Mouse (Mus musculus) small intestine, adult 2 months (tissue): ENCODE measurements around the gene Gpr107. TPM values are rescaled to one million over a fixed set of nuclear protein-coding genes. Genes with fewer than 3 reads are reported as not detected.
A peak's percentile ranks its signal among the peaks of the same experiment; 100 is the strongest.

Source experiments
- H3K27ac ChIP-seq: fragments of 200-500 bp; 2 replicates; pipeline ENCODE4 v1.5.1; 2012; ENCODE audit warnings: low read depth, low read length, control low read depth, inconsistent platforms; ENCODE audit not compliant: insufficient read depth
- H3K27me3 ChIP-seq: fragments of 200-500 bp; 2 replicates; pipeline ENCODE4 v1.6.1; 2012; ENCODE audit warnings: mild to moderate bottlenecking, moderate library complexity, low read length, inconsistent platforms; ENCODE audit not compliant: control insufficient read depth, insufficient read depth
- H3K36me3 ChIP-seq: fragments of 200-500 bp; 2 replicates; pipeline ENCODE4 v1.6.1; 2012; ENCODE audit warnings: mild to moderate bottlenecking, low read length, control low read depth, inconsistent platforms; ENCODE audit not compliant: control insufficient read depth, insufficient read depth
- H3K4me1 ChIP-seq: fragments of 200-500 bp; 2 replicates; pipeline ENCODE4 v1.6.1; 2012; ENCODE audit warnings: low read length, inconsistent platforms, mixed read lengths; ENCODE audit not compliant: control insufficient read depth, insufficient read depth, insufficient read length
- H3K4me3 ChIP-seq: fragments of 200-500 bp; 2 replicates; pipeline ENCODE4 v1.5.1; 2012; ENCODE audit warnings: low read depth, mild to moderate bottlenecking, control low read depth, inconsistent platforms, low read length, moderate library complexity
- CTCF ChIP-seq: fragments of 200-500 bp; IDR thresholded peaks from 2 replicates; pipeline ENCODE4 v1.5.1; 2012; ENCODE audit warnings: low read depth, mild to moderate bottlenecking, control low read depth, inconsistent platforms, low read length, moderate library complexity, mixed read lengths; ENCODE audit not compliant: insufficient replicate concordance, insufficient read length; ENCODE audit errors: extremely low read depth
- POLR2A ChIP-seq: fragments of 200-500 bp; IDR thresholded peaks from 2 replicates; pipeline ENCODE4 v1.6.1; 2012; ENCODE audit warnings: low read depth, mild to moderate bottlenecking, control low read depth, inconsistent platforms, low read length, moderate library complexity
- WGBS: fragments of 180-500 bp; shearing (Covaris S2); methylation state at CpG from one replicate; pipeline ENCODE4 v1.1.7; 2018; 5-methylcytosine and 5-hydroxymethylcytosine counted together
- polyA plus RNA-seq: library from polyadenylated mRNA; depleted of rRNA; stranded (reverse); fragments of >200 nt; gene quantifications from 2 replicates; pipeline ENCODE4 v1.2.3, GENCODE M21; 2012

The Gpr107 gene
- polyA plus RNA-seq, 1 experiment: 30.5 TPM

DNA sequence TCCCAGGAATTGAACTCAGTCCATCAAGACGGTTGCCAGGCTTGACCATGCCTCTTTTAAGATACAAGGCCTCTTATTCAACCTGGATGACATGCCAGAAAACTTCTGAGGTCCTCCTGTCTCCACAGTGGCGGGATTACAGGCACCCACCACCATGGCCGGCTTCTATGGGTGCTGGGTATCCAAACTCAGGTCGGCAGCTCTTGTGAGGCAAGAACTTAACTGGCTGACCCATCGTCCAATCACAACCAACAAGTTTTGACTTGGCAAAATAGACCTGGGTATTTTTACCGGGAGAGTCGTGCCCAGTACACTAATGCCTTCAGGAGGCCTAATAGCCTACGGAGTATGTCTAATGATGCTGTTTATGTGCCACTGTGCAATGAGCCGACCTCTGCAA, 26.1 kb upstream of the Gpr107 start:
- peaks cover 14% of the 10 kb centered on the region for H3K4me1 ChIP-seq
- H3K27ac ChIP-seq: no peak overlapping the region
- TF ChIP-seq POLR2A (no peak), CTCF (no peak)
- WGBS: 88% methylated on average over 9 of the region's 9 CpGs
- no peaks in the 10 kb centered on the region for H3K36me3 ChIP-seq
- no peaks in the 10 kb centered on the region for H3K27me3 ChIP-seq
- H3K4me3 ChIP-seq: no peak overlapping the region

- Histone ChIP-seq H3K27ac (peak overlapping the region; percentile 14; the same call in 1 of the 2 replicates), H3K4me3 (no peak overlapping the region), H3K4me1 (peaks cover 16% of the 10 kb centered on the region), H3K27me3 (no peaks in the 10 kb centered on the region), H3K36me3 (no peaks in the 10 kb centered on the region)
- WGBS: 66% methylated on average over 7 of the region's 7 CpGs
- TF ChIP-seq CTCF: no peak
These were observed 24.9 kb upstream of the Gpr107 start for GRCm38 (mm10) chr2:31127219-31127618.

DNA sequence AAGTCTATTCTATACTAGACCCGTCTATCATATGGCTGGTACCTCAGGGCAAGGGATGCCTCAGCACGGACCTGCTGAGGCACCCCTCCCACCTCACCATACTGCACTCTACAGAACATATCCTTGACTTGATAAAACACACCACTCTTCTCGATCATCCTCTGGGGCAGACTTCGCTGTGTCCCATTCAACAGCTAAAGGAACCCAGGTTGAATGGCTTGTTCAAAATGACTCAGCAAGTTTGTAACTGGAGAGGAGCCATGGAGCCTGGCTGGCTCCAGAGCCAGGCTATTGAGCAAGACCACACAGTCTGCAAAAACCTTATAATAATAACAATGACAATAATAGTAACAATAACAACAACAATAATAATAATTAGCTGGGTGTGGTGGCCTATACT, 24.2 kb upstream of the Gpr107 start:
- H3K4me1 ChIP-seq: peaks cover 19% of the 10 kb centered on the region
- no peaks in the 10 kb centered on the region for H3K36me3 ChIP-seq
- no peak overlapping the region for H3K27ac ChIP-seq
- TF ChIP-seq POLR2A (no peak), CTCF (no peak)
- no peaks in the 10 kb centered on the region for H3K27me3 ChIP-seq
- WGBS: 72% methylated on average over 4 of the region's 4 CpGs
- no peak overlapping the region for H3K4me3 ChIP-seq

DNA sequence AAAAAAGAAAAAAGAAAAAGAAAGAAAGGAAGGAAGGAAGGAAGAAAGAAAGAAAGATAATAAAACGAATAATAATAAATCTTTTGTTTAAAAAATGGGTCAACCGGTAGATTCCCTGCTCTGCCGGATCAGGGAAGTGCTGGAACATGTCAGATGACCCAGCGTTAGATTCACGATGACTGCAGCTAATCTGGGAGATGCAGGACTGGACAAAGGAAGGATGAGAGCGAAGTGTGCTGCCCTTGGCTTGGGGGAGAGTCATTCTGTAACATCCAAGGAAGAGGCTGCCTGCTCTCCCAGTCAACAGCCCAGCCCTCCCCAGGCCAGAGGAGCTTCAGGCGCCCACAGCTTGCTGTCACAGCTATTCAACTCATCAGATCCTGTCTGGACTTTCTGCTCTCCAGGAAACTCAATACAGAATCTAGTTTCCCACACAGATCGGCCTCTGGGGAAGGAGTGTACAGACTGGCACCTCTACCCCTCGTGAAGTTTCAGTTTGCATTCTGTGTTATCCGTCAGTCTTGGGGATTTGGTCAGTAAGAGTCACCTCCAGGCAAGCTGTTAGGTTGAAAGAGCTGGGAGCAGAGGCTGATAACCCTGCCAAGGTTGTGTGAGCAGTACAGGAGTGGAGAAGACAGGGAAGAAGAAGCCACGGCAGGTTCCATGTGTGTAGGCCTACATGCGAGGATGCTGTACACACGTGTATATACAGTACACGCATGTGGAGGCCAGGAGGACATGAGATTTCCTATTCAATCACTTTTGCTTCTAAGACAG, 22.2 kb upstream of the Gpr107 start:
- TF ChIP-seq POLR2A (no peak), CTCF (no peak)
- Histone ChIP-seq H3K36me3 (no peaks in the 10 kb centered on the region), H3K27me3 (no peaks in the 10 kb centered on the region), H3K4me1 (peaks cover 19% of the 10 kb centered on the region), H3K4me3 (no peak overlapping the region), H3K27ac (no peak overlapping the region)
- WGBS: 76% methylated on average over 14 of the region's 14 CpGs

DNA sequence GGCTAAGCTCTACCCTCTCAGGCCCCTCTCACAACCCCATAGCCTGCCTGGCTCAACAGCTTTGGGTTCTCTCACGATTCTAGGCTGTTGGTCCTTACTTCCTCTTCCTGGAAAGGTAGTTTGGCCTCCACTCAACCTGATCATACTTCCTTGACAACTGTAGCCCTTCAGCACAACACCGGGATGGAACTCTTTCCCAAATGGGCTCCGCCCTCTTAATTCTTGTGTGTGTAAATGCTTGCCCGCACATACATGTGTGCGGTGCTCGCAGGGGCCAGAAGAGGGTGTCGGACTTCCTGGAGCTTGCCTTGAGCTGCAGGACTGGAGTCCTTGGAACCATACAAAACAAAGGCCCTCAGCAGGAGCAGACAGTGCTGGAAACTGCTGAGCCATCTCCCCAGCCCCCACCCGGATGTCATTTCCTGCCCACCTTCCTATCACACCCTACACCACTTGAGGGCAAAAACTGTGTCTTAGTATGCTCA, 21.3 kb upstream of the Gpr107 start:
- Histone ChIP-seq H3K27me3 (no peaks in the 10 kb centered on the region), H3K4me1 (peaks cover 21% of the 10 kb centered on the region), H3K27ac (no peak overlapping the region), H3K36me3 (no peaks in the 10 kb centered on the region), H3K4me3 (no peak overlapping the region)
- 62% methylated on average over 8 of the region's 8 CpGs for WGBS
- no peak for TF ChIP-seq POLR2A
- TF ChIP-seq CTCF: no peak

GRCm38 (mm10) chr2:31132682-31133081, 19.4 kb upstream of the Gpr107 start:
- Histone ChIP-seq H3K36me3 (no peaks in the 10 kb centered on the region), H3K27ac (no peak overlapping the region), H3K4me1 (peaks cover 20% of the 10 kb centered on the region), H3K27me3 (no peaks in the 10 kb centered on the region), H3K4me3 (no peak overlapping the region)
- 73% methylated on average over 8 of the region's 8 CpGs for WGBS
- TF ChIP-seq POLR2A (no peak), CTCF (no peak)

DNA sequence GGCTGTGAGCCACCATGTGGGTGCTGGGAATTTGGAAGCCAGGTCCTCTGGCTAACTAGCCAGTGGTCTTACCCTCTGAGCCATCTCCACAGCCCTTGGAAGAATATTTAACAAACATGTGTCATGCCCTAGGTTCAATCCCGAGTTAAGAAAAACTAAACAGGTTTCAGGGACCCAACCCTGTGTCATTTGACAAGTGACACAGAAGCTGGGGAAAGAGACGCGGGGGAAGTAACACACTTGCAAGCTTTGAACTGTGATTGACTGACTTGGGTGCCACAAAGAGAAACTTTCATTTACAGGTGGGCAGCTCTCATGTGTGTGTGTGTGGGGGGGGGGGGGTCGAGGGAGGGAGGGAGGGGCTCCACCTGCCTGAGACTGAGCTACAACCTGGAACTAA, 18.1 kb upstream of the Gpr107 start:
- Histone ChIP-seq H3K36me3 (no peaks in the 10 kb centered on the region), H3K27me3 (no peaks in the 10 kb centered on the region), H3K27ac (no peak overlapping the region), H3K4me1 (peaks cover 20% of the 10 kb centered on the region), H3K4me3 (no peak overlapping the region)
- TF ChIP-seq POLR2A (no peak), CTCF (no peak)
- 57% methylated on average over 4 of the region's 4 CpGs for WGBS

DNA sequence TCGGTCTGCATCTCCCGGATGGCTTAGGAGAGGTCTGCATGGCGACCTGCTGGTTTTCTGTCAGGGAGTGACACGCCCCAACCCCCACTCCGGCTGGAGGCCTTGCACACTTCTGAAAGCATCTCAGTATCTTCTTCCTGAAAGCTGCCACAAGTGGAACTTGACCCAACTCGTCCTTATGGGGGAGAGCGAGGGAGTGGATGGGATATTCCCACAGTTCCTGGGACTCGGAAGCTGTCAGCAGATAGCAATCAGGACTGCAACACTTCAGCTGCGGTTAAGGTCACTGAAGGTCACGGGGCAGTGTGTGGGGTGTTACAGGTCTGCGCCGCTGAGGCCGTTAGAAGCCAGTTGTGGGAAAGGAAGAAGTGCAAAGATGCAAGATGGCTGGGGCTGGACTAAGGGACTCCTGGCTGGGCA, 16.6 kb upstream of the Gpr107 start:
- Histone ChIP-seq H3K4me1 (peaks cover 12% of the 10 kb centered on the region; the same call in 1 of the 2 replicates), H3K27ac (no peak overlapping the region), H3K27me3 (no peaks in the 10 kb centered on the region), H3K36me3 (no peaks in the 10 kb centered on the region), H3K4me3 (no peak overlapping the region)
- no peak for TF ChIP-seq POLR2A
- TF ChIP-seq CTCF: no peak
- 75% methylated on average over 13 of the region's 13 CpGs for WGBS
